Mouse (Mus musculus) hindbrain, embryonic 11.5 days (tissue): Measurements from ENCODE around the gene Gm10295. TPM values are rescaled to one million over a fixed set of nuclear protein-coding genes. Genes with fewer than 3 reads are reported as not detected.
A peak's percentile ranks its signal among the peaks of the same experiment; 100 is the strongest.

Experiments used
- ATAC-seq: fragments of 200-750 bp; cut with Nextera tagmentation; 2 replicates; pipeline ENCODE4 v1.8.0; 2017; ENCODE audit warnings: mild to moderate bottlenecking, moderate TSS enrichment, moderate library complexity; ENCODE audit not compliant: low FRiP score
- DNase-seq: peaks from one replicate; pipeline ENCODE4 v3.0.0-alpha.2; 2015; ENCODE audit warnings: low spot score
- H3K27ac ChIP-seq: fragments of 300-500 bp; sonication (generic); 2 replicates; pipeline ENCODE4 v1.5.1; 2014; ENCODE audit warnings: mild to moderate bottlenecking, low read depth, low read length
- H3K27me3 ChIP-seq: fragments of 300-500 bp; sonication (generic); 2 replicates; pipeline ENCODE4 v1.6.1; 2014; ENCODE audit warnings: mild to moderate bottlenecking, low read length, moderate library complexity, mixed read lengths; ENCODE audit not compliant: control insufficient read depth, insufficient read depth
- H3K36me3 ChIP-seq: fragments of 300-500 bp; sonication (generic); 2 replicates; pipeline ENCODE4 v1.6.1; 2014; ENCODE audit warnings: mild to moderate bottlenecking, low read length, moderate library complexity, mixed read lengths; ENCODE audit not compliant: control insufficient read depth, insufficient read depth
- H3K4me1 ChIP-seq: fragments of 300-500 bp; sonication (generic); replicated peaks from 2 replicates; pipeline ENCODE4 v1.6.1; 2014; ENCODE audit warnings: low read length, mixed read lengths; ENCODE audit not compliant: control insufficient read depth, insufficient read depth
- H3K4me2 ChIP-seq: fragments of 300-500 bp; sonication (generic); replicated peaks from 2 replicates; pipeline ENCODE4 v1.6.1; 2014; ENCODE audit warnings: mild to moderate bottlenecking, low read depth, low read length
- H3K4me3 ChIP-seq: fragments of 300-500 bp; sonication (generic); 2 replicates; pipeline ENCODE4 v1.5.1; 2014; ENCODE audit warnings: low read depth, low read length
- H3K9ac ChIP-seq: fragments of 300-500 bp; sonication (generic); 2 replicates; pipeline ENCODE4 v1.6.1; 2014; ENCODE audit warnings: low read depth, low read length
- H3K9me3 ChIP-seq: fragments of 300-500 bp; sonication (generic); 2 replicates; pipeline ENCODE4 v1.6.1; 2016; ENCODE audit warnings: low read length; ENCODE audit not compliant: control insufficient read depth
- WGBS: fragments of 180-500 bp; shearing (Covaris S2); extraction: QIAGEN DNeasy Blood & Tissue Kit; methylation state at CpG from one replicate; pipeline ENCODE4 v1.1.7; 2014; 5-methylcytosine and 5-hydroxymethylcytosine counted together
- polyA plus RNA-seq: library from polyadenylated mRNA; unstranded; fragments of >200 nt; fragmentation: Nextera tagmentation; extraction: Ambion mirVana; gene quantifications from 2 replicates; pipeline ENCODE4 v1.2.1, GENCODE M21; 2014

Gene Gm10295
- polyA plus RNA-seq, 1 experiment from 2014 or later: not detected

- ATAC-seq (no peak), DNase-seq (peak; percentile 21)
- Histone ChIP-seq H3K4me3 (no peak overlapping the region), H3K36me3 (no peaks in the 10 kb centered on the region), H3K4me1 (peaks cover 5% of the 10 kb centered on the region; the same call in 1 of the 2 replicates), H3K27me3 (no peaks in the 10 kb centered on the region), H3K9ac (no peak overlapping the region), H3K9me3 (no peaks in the 10 kb centered on the region), H3K27ac (no peak overlapping the region), H3K4me2 (no peak overlapping the region)
- 23% methylated on average over 6 of the region's 6 CpGs for WGBS
These were observed 34.8 kb upstream of the Gm10295 start for GRCm38 (mm10) chr7:71386050-71386449.

GRCm38 (mm10) chr7:71384921-71385320 is 33.6 kb upstream of the Gm10295 start:
- peaks cover 8% of the 10 kb centered on the region; the same call in 1 of the 2 replicates for H3K4me1 ChIP-seq
- ATAC-seq (no peak), DNase-seq (peak; percentile 24)
- H3K27me3 ChIP-seq: no peaks in the 10 kb centered on the region
- H3K9me3 ChIP-seq: no peaks in the 10 kb centered on the region
- no peaks in the 10 kb centered on the region for H3K36me3 ChIP-seq
- H3K9ac ChIP-seq: no peak overlapping the region
- peak overlapping the region; percentile 91; the same call in 1 of the 2 replicates for H3K27ac ChIP-seq
- H3K4me3 ChIP-seq: no peak overlapping the region
- WGBS: 37% methylated on average over 7 of the region's 7 CpGs
- no peak overlapping the region for H3K4me2 ChIP-seq

GRCm38 (mm10) chr7:71383341-71384130 is 32.3 kb upstream of the Gm10295 start:
- DNase-seq: peak; percentile 77
- Histone ChIP-seq H3K4me3 (no peak overlapping the region), H3K27me3 (no peaks in the 10 kb centered on the region), H3K9ac (peak overlapping the region; percentile 37; the same call in 1 of the 2 replicates), H3K4me1 (peaks cover 8% of the 10 kb centered on the region; the same call in 1 of the 2 replicates), H3K4me2 (peak overlapping the region; percentile 31), H3K27ac (peak overlapping the region; percentile 91), H3K9me3 (no peaks in the 10 kb centered on the region), H3K36me3 (no peaks in the 10 kb centered on the region)
- peak; percentile 89 for ATAC-seq
- 4% methylated on average over 20 of the region's 20 CpGs for WGBS

DNA sequence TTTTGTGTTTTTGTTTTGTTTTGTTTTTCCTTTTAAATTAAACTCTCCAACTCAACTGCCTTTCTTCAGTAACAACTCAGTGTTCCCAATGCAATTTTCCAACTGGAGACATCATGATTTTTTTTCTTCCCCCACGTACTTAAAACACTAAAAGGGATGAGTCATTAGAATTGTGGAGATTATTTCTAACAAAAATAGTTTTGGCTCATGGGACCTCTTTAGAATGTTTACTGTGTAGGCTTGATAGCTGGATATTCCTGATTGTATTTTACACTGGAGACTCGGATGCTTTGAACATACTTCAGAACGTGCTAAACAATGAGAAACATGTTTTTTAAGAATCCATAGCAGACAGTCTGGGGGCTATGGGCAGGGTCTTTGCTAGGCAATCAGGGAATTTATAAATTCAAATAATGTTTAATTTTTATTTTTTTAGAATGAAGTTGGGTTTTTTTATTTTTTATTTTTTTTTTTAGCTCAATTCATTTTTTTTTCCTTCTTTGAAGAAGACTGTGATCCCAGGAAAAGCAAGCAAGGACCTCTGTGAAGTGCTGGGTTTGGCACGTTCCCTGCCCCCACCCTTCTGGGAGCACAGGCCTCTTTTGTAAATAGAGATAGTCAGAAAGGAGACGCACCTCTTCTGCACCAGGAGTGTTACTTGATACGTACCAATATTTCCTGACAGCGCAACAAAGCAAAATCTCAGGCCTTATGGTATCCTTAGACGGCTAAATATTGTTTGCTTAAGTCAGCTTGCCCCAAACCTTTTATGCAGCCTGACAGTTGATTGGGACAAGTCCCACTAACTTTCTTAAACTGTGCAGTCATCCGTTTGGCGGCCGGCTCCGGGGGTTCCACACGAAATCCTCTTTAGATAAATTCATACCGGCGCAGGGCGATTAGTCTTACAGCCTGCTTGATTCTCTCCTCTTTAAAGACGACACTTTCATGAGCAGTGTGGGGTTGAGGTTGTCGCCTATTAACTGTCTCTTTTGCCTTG is 28.8 kb upstream of the Gm10295 start:
- Histone ChIP-seq H3K4me1 (peaks cover 7% of the 10 kb centered on the region; the same call in 1 of the 2 replicates), H3K9me3 (no peaks in the 10 kb centered on the region), H3K9ac (no peak overlapping the region), H3K27me3 (no peaks in the 10 kb centered on the region), H3K4me2 (no peak overlapping the region), H3K36me3 (no peaks in the 10 kb centered on the region), H3K27ac (peak overlapping the region; percentile 13), H3K4me3 (no peak overlapping the region)
- no peak for ATAC-seq
- peak; percentile 49 for DNase-seq
- WGBS: 8% methylated on average over 18 of the region's 18 CpGs

GRCm38 (mm10) chr7:71378812-71379760 is 27.8 kb upstream of the Gm10295 start:
- Histone ChIP-seq H3K4me1 (peaks cover 4% of the 10 kb centered on the region; the same call in 1 of the 2 replicates), H3K27me3 (no peaks in the 10 kb centered on the region), H3K4me2 (no peak overlapping the region), H3K4me3 (no peak overlapping the region), H3K27ac (no peak overlapping the region), H3K36me3 (no peaks in the 10 kb centered on the region), H3K9me3 (no peaks in the 10 kb centered on the region), H3K9ac (no peak overlapping the region)
- ATAC-seq (no peak), DNase-seq (peak; percentile 78)
- 61% methylated on average over 18 of the region's 18 CpGs for WGBS

- DNase-seq: peak; percentile 17
- Histone ChIP-seq H3K27ac (no peak overlapping the region), H3K9me3 (no peaks in the 10 kb centered on the region), H3K4me1 (peaks cover 4% of the 10 kb centered on the region; the same call in 1 of the 2 replicates), H3K4me3 (no peak overlapping the region), H3K27me3 (no peaks in the 10 kb centered on the region), H3K9ac (no peak overlapping the region), H3K4me2 (no peak overlapping the region), H3K36me3 (no peaks in the 10 kb centered on the region)
- ATAC-seq: 0 out of 2 replicates have a peak, but pooled peaks have one; percentile 33
- 55% methylated on average over 6 of the region's 6 CpGs for whole genome bisulfite sequencing
These were observed 26.7 kb upstream of the Gm10295 start for GRCm38 (mm10) chr7:71377983-71378382.

DNA sequence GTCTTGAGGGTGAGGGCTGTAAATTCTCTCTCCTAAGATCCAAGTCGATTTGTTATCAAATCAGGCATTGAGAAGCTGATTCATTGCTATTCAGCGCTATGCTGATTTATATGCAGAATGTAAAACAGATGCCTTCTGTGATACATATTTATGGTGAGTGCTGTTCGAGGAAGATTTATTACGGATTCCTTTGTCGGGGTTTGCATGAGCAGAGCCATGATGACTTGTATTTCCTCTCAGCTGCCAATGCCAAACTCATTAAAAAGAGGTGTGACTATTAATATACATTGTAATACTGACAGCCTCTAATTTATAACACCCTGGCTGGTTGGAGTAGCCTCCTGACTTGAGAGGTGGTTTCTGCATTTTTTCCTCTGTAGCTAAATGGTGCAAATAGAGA is 22.8 kb upstream of the Gm10295 start:
- H3K9me3 ChIP-seq: no peaks in the 10 kb centered on the region
- no peak overlapping the region for H3K4me2 ChIP-seq
- H3K36me3 ChIP-seq: no peaks in the 10 kb centered on the region
- H3K27ac ChIP-seq: no peak overlapping the region
- DNase-seq (no peak), ATAC-seq (no peak)
- no peak overlapping the region for H3K9ac ChIP-seq
- no peaks in the 10 kb centered on the region for H3K27me3 ChIP-seq
- no peaks in the 10 kb centered on the region for H3K4me1 ChIP-seq
- no peak overlapping the region for H3K4me3 ChIP-seq
- 54% methylated on average over 5 of the region's 5 CpGs for WGBS

DNA sequence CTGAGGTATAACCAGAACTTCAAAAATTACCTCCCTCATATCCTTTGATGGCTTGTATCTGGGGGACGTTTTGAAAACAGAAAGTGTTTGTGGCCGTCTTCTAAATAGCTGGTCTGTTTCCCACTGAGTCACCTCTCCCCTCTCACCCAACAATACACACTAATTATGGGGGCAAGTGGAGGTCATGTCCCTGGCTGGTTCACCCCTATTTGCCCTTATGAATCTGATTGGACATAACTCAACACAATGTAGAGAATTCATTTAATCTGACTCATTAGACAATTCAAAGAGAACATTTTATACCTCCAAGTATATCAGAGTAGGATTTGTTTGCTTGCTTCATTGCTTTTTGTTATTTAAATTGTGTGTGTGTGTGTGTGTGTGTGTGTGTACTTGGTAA is 20.6 kb upstream of the Gm10295 start:
- H3K27ac ChIP-seq: no peak overlapping the region
- no peak for ATAC-seq
- H3K4me2 ChIP-seq: no peak overlapping the region
- H3K9ac ChIP-seq: no peak overlapping the region
- DNase-seq: no peak
- H3K27me3 ChIP-seq: no peaks in the 10 kb centered on the region
- 16% methylated on average over 2 of the region's 2 CpGs for WGBS
- no peak overlapping the region for H3K4me3 ChIP-seq
- no peaks in the 10 kb centered on the region for H3K9me3 ChIP-seq
- no peaks in the 10 kb centered on the region for H3K36me3 ChIP-seq
- H3K4me1 ChIP-seq: no peaks in the 10 kb centered on the region
